Mouse (Mus musculus) left cerebral cortex, postnatal 25 days (tissue): Measurements from ENCODE around the gene Tmem185b. TPM values are rescaled to one million over a fixed set of nuclear protein-coding genes. Genes with fewer than 3 reads are reported as not detected.

Experiments
- DNase-seq, 2 experiments: peaks; one replicate each; pipeline ENCODE4 v3.0.0; 2022; ENCODE audit warnings: low spot score in 2 of 2, mixed read lengths in 1 of 2
- intact Hi-C: fragments of 180-260 bp; cut with DNase I; formaldehyde crosslinking; loops from one replicate; pipeline ENCODE4 v1.15.1; 2025
- total RNA-seq, 2 experiments: library from RNA; stranded (reverse); gene quantifications; 2 replicates each; pipeline ENCODE4 v1.2.3; 2021

Tmem185b gene
- total RNA-seq, 2 experiments from 2014 or later: 13.9 to 18.5 TPM

DNA sequence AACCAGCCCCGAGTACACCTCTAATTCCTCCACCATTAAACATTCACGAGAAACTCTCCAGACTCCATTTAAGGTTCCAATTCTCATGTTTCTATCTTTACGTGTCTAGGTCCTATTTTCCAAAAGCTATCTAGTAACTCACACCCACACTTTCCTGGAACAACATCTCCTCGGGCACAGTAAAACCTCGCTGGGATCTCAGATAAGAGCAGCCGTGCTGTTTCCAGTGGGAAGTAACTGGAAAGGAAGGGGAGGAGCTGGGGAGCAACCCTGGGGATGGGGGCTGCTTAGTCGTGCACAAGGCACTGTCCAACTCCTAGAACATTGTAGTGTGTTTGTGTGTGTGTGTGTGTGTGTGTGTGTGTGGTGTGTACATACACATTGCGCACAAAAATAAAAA, 24.1 kb upstream of the Tmem185b start:
- DNase-seq: peak in 1 of 2 experiments; percentile 45
- intact Hi-C loops: no loop called here

DNA sequence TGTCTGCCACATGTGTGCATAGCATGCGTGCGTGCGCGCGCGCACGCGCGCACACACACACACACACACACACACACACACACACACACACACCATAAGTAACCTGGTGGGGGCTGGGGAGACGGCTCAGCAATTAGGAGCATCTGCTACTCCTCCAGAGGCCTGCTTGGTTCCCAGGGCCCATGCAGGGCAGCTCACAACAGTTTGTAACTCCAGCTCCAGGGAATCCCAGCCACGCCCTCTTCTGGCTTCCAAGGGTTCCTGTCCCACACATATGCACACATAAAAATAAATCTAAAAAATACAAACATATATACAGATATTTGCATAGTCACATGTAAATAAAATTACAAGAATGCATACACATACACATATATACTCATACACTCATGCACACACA, 23.2 kb upstream of the Tmem185b start:
- intact Hi-C loops: no loop called here
- DNase-seq: no peak

DNA sequence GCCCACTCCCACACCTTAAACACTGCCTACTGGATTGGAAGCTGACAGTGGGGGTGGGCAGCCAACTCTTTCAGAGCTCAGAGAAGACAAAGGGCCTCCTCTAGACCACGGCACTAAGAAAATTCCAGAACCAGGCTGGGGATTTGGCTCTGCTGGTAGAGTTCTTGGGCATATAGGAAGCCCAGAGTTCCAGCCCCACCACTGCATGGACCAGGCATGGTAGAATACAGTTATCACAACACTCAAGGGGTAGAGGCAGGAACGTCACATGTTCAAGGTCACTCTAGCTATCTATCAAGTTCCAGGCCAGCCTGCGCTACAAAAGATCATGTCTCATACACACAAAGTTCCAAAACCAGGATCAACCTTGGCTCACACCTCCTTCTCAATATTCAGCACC, 22.8 kb upstream of the Tmem185b start:
- intact Hi-C loops: no loop called here

DNA sequence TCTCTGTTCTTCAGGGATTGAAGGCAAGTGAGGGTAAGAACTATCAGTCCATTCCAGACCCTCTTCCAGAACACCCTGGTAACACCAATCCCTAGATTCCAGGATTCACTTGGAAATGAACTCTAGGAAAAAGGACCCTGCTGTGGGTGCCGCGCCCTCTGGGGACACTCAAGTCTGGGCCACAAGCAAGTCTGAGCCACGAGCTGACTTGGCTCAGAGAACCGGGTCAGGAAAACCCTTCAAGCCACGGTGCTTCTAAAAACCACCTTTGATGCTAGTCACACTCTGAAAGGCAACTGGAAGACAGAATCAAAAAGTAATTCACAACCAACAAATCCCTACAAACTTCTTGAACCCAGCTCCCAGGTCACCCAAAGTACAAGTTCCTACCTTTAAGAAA, 22.2 kb upstream of the Tmem185b start:
- intact Hi-C loops: no loop called here
- peak in 1 of 2 experiments; percentile 15 for DNase-seq

More for the DNA sequence above, 22.8 kb upstream of the Tmem185b start:
- DNase-seq: no peak

DNA sequence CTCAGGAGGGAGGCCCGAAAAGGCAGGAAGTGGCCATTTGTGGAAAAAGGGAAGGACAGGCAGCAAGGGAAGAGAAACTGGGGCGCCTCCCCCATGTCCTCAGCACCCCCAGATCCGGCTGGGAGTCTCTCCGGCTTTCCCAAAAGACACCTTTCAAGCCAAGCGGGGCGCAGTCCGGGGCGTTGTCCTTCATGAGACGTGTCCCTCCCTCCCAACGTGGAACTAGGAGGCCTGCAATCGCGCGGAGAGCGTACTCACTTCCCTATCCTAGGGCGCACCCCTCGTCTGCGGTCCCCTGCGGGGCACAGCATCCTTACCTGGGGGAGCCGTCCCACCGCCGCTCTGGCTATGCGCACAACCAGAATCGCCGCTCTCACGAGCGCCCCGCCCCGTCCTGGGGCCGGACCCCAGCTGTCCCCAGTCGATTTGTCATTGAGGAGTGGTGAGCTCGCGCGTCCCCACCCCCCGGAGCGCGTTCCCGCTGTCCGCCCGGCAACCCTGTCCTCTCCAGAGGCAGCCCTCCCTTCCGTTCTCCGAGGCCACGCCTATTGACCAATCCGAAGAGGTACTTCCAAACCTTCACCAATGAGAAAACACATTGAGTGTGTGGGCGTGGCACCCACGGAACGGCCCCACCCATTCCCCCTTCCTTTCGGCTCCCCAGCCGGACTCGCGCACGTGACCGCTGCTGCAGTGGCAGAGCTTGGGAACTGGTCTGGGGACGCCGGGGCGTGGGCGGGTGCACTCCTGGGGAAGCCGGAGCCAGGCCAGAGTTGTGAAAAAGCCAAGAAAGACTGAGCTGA, 21.5 kb upstream of the Tmem185b start, which contains the start of gene Ralb:
Gene Ralb, minus strand, starts transcription at position 535 of the 803 bp plus-strand sequence.
- peak; percentile 97 to 99 for DNase-seq
- intact Hi-C loops: no loop called here

DNA sequence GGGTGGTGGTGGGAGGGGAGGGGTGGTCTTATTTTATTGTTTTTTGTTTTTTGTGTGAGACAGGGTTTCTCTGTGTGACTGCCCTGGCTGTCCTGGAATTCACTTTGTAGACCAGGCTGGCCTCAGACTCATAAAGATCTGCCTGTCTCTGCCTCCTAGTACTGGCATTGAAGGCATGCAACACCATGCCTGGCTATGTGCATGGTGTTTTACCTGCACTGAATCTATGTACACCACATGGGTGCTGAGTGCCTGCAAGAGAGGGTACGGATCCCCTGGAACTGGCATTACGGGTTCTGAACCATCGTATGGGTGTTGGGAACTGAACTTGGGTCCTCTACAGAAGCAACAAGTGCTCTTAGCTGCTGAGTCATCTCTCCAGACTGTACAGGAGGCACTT, 20.0 kb upstream of the Tmem185b start:
- intact Hi-C loops: no loop called here
- no peak for DNase-seq

DNA sequence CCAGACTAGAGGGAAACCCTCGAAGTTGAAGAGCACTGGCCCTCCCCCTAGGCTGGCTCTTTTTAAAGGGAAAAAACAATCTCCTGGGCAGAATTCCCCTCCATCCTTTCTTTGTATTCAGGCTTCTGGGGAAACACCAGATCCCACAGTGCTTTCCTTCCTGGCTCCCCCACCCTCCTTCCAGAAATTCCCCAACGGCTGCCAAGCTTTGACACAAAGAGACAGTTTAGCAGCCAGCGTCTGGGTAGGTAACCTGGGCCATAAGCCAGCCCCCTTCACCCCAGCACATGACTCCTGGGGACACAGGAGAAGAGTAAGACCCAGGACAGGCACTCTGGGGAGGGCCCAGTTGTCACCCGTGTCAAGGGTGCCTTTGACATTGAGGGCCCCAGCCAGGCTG, 17.4 kb upstream of the Tmem185b start:
- intact Hi-C loops: no loop called here

DNA sequence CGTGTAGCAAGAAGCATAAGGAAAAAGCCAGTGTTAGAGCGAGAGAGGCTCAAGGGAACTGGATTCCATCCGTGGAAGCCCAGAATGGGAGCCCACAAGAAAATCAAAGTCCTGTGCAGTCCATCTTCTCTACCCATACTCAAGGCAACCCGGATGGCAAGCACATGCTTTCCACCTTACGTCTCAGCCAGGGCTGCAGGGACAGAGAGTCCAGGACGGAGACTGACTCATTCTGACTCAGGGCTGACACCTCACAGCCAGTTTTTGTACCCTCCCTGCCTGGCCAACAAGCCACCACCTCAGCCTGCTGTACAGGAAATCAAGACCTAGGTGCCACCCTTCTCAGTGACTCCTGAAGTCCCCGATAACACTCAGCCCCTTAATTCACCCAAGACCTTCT, 16.5 kb upstream of the Tmem185b start:
- DNase-seq: no peak
- intact Hi-C loops: no loop called here

More for the DNA sequence above, 17.4 kb upstream of the Tmem185b start:
- DNase-seq: no peak

DNA sequence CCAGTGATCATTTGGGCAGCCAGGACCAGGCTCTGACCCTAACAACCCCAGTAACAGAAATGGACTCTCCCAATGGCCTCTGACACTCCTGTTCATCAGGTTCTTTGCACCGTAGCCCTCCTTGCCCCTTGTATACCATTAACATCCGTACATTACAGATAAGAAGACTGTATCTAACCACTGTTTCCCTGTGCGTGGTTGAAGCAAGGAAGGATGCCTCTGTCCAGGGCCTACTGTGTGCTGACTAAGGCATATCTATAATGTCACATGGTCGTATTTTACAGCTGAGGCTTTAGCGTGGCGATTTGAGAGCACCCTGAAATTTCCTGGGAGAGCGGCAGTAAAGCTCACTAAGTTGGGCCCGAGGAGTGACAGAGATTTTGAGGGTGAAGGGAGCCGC, 15.6 kb upstream of the Tmem185b start:
- no peak for DNase-seq
- intact Hi-C loops: no loop called here

DNA sequence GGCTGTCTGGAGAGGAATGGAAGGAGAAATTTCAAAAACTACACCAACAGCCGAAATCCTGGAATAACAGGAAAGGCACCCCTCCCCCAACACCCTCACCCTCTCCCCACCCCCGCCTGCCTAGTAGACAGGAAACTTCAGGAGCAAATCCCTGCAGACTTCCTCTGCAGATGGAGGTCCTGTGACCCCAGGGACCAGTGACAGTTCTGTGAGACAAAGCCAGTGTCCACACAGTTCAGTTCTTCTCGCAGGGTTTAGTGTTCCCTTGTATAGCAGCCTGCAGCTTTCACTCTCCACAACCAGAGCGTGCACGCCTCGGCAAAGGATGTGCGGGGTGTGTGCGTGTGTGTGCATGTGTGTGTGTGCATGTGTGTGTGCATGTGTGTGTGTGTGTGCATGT, 15.1 kb upstream of the Tmem185b start:
- intact Hi-C loops: no loop called here
- DNase-seq: no peak

DNA sequence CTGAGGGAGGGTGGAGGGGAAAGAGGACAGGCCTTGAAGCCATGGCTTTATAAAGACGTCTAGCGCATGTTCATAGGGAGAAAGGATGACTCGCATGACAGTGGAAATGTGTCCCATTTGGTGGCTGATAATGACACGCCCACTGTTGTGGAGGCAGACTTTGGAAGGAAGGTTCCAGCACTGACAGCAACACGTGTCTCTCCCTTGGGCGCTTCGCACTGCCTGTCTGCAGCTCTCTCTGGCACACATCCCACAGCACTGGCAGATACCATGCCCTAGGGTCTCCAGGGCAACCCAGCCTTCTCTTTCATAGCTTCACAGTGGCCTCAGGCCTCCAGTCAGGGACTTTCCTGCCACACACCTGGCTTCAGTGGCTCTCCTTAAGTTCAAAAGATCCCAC, 7.9 kb upstream of the Tmem185b start:
- DNase-seq: no peak
- intact Hi-C loops: no loop called here

DNA sequence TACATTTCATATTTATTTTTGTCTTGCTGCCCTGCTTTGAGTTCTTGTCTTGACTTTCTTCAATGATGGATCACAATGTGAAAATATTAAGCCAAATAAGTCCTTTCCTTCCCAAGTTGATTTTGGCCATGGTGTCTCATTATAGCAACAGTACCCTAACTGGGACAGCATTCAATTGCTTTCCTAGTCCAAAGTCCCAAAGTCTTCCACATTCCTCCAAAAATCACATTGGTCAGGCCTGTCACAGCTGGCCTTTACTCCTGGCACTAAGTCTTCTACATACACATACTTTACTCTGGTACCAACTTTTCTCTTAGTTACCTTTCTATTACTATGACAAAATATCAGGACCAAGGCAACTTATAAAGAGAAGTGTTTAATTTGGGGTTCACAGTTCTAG, 7.2 kb upstream of the Tmem185b start:
- intact Hi-C loops: no loop called here
- no peak for DNase-seq

DNA sequence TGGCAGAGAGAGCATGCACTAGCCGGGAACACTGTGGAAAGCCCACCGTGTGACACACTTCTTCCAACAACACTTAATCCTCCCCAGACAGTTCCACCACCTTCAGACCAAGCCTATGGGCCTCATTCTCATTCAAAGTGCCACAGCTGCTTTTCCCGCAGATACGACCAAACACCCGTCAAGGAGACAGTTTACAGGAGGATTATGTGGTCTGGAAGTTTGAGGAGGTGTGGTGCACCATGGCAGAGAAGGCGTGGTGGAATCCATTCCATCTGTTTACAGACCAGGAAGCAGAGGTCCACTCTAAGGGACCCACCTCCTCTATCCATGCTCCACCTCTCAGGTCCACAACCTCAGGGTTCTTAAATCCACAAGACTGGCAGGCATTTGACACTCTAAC, 6.7 kb upstream of the Tmem185b start:
- no peak for DNase-seq
- intact Hi-C loops: no loop called here

DNA sequence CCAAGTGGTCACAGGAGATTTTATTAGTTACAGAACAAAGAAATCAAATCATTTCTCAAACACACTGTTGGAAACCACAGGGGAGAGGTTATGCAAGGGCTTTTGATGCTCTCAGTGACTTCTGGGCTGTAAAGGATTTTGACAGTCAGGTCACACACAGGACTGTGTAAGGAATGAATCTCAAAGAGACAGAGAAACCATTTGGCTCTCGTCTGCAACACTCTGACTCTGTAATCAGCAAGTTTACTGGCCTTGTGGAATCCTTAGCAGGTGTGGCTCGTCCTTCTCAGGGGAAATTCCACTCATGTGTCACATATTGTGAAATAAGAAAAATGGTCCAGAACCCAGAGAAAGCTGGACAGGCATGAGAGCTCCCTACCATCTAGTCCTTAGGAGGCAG, 4.9 kb upstream of the Tmem185b start:
- no peak for DNase-seq
- intact Hi-C loops: no loop called here

DNA sequence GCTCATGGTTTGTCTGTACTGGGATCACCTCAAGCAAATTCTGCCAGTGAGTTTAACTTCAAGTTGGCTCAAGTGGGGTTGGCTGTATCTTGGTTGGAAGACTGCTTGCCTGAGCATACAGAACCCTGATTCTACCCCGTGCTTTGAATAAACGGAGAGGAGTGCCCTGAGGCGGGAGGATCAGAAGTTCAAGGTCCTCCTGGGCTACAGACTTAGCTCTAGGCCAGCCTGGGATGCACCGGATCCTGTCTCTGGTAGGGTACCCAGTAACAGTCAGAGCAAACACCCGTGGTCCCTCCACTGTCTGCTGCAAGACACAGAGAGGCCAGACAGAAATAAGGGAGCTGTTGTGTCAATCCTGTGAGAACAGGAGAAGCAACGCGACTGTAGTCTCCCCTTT, 4.3 kb upstream of the Tmem185b start:
- no peak for DNase-seq
- intact Hi-C loops: no loop called here

DNA sequence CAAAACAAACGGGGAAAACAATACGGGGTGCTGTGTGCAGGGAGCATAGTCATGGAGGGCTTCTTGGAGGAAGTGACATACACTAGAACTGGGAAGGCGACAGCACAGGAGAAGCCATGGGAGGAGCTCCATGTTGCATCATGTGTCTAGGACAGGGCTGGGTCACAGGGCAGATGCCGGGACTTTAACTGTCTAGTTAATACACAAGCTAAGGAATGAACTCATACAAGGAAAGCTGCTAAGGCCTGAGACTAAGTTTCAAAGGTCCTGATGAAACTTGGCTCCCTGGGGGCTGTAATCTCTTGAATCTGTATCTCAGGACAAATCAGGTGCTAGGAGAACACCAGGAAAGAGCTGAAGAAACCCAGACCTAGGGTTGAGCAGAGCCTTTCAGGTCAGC, 3.2 kb upstream of the Tmem185b start:
- intact Hi-C loops: no loop called here
- no peak for DNase-seq

DNA sequence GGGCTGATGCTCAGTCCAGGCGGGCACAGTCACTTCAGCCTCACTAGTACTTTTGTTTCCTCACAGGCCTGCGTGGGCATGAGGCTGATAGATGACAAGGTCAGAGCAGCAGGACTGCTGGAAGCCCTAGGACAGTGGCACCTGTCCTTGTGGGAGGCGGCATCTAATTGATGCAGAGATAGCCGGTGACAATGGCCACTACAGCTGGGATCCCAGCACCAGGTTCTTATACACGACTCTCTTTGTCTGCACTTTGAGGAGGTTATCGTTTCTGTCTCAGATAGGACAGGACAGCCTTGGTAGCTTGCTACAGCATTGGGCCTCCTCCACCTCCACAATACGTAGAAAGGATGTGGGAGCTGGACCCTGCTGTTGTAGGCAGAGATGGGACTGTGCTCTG, 2.6 kb upstream of the Tmem185b start:
- intact Hi-C loops: no loop called here

DNA sequence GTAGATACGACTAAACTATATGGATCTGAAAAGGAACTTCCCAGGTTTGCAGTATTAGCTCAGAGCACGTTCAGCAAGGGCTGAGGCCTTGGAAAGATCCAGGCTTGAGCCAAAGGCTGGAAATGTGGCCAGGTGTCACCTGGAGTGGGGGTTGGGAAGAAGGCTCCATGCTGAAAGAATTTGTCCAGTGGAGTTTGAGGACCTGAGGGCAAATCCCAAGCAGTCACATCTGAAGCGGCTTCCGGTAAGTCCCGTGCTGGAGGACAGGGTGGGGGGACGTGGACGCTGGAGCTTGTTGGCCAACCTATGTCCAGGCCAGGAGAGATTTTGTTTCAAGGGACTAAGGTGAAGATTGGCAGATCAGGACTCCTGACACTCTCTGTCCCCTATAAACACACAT, 2.1 kb upstream of the Tmem185b start:
- DNase-seq: no peak
- intact Hi-C loops: no loop called here

More for the DNA sequence above, 2.6 kb upstream of the Tmem185b start:
- DNase-seq: no peak

DNA sequence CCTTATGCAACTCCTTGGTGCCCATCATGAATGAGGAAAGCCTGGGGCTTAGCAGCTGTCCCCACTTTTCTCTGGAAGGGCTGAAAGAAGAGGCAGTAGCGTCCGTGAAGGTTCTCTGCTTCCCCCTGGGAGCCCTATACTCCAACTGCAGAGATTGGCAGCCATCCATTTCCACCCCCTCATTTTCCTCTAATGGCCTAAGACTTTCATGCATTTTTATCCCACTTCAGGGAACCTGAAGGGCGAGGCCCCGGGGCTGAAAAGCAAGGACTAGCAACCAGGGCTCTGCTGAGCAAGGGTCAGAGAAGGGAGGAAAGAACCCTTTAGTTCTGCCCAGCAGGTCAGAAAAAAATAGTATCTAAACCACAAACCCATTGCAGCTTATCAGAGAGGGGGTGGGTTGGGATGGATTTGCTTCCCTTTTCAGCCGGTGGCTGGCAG, 936 bp upstream of the Tmem185b start:
- DNase-seq: no peak
- intact Hi-C loops: no loop called here

DNA sequence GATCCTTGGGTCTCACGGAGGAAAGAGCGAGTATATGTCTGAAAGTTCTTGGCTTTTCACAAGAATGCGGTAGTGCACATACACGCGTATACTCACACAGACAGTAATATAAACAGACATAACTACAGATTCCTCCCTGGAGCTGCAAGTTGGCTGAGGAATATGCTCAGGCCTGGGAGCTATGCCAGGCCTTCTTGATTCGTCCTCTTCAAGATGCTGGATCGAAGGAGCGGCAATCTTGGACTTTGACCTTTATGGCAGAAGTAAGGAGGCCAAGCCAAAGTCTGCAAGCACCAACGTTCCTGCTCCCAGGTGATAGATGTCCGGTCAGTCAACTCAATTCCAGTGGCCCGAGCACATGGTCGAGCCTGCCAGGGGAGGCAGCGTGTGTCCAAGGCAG, 5.0 kb downstream of the Tmem185b start:
- DNase-seq: no peak
- intact Hi-C loops: no loop called here

DNA sequence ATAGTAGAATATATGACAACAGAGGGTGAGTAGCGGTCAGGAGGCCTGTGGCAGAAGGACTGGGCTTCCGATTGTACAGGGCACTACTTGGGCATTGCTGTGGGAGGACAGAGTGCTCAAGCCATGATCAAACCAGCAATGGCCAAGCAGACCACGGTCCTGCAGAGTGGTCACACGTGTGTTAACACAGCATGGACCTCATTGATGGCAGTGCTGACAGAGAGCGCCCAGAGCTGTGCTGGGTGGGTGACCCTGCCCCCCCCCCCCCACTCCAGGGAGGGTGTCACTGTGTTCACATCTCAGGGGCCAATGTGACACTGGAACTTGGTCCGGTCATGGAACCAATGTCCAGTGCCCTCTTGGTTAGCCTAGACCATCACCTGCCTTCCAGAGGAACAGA, 6.2 kb downstream of the Tmem185b start:
- no peak for DNase-seq
- intact Hi-C loops: no loop called here
